Mouse (Mus musculus): ENCODE data around the gene Slc25a10.
A peak's percentile ranks its signal among the peaks of the same experiment; 100 is the strongest.
"Not testable (repeated sequence)": the region's sequence is repeated elsewhere in the genome, so short reads cannot be mapped to it uniquely, and the experiment has no call there.

Gene Slc25a10

GRCm38 (mm10) chr11:120510375-120511030, 18.9 kb downstream of the Slc25a10 start:
- DNase-seq (ENCODE audit: low spot score) = no peak

GRCm38 (mm10) chr11:120512790-120513453, 21.3 kb downstream of the Slc25a10 start:
- no peak for DNase-seq (ENCODE audit: low spot score)

GRCm38 (mm10) chr11:120514262-120514661, 22.6 kb downstream of the Slc25a10 start:
- not testable (repeated sequence) for DNase-seq (ENCODE audit: low spot score)

GRCm38 (mm10) chr11:120515611-120516010, 24.0 kb downstream of the Slc25a10 start:
- peak; percentile 93 for DNase-seq (ENCODE audit: low spot score)

GRCm38 (mm10) chr11:120517147-120517546, 25.5 kb downstream of the Slc25a10 start:
- DNase-seq (ENCODE audit: low spot score) = no peak

- peak; percentile 61 for DNase-seq (ENCODE audit: low spot score)
Observed at GRCm38 (mm10) chr11:120518027-120518426, 26.4 kb downstream of the Slc25a10 start.

- DNase-seq (ENCODE audit: low spot score) = no peak
Observed at GRCm38 (mm10) chr11:120518558-120518957, 26.9 kb downstream of the Slc25a10 start.

GRCm38 (mm10) chr11:120519738-120520137, 28.1 kb downstream of the Slc25a10 start:
- DNase-seq (ENCODE audit: low spot score) = peak; percentile 39

GRCm38 (mm10) chr11:120520498-120520897, 28.9 kb downstream of the Slc25a10 start:
- no peak for DNase-seq (ENCODE audit: low spot score)

- no peak for DNase-seq (ENCODE audit: low spot score)
Observed at GRCm38 (mm10) chr11:120520967-120521540, 29.4 kb downstream of the Slc25a10 start.

- no peak for DNase-seq (ENCODE audit: low spot score)
Observed at GRCm38 (mm10) chr11:120522581-120522980, 30.9 kb downstream of the Slc25a10 start.

- no peak for DNase-seq (ENCODE audit: low spot score)
Observed at GRCm38 (mm10) chr11:120525959-120526358, 34.3 kb downstream of the Slc25a10 start.

GRCm38 (mm10) chr11:120527690-120528354, 36.2 kb downstream of the Slc25a10 start:
- DNase-seq (ENCODE audit: low spot score) = no peak

- DNase-seq (ENCODE audit: low spot score) = no peak
Observed at GRCm38 (mm10) chr11:120528903-120529302, 37.3 kb downstream of the Slc25a10 start.

- DNase-seq (ENCODE audit: low spot score) = no peak
Observed at GRCm38 (mm10) chr11:120530085-120530964, 38.7 kb downstream of the Slc25a10 start, which contains the start of gene Gcgr. Gene Gcgr, plus strand, starts transcription at chr11:120530699.

GRCm38 (mm10) chr11:120531646-120532045, 40.0 kb downstream of the Slc25a10 start:
- no peak for DNase-seq (ENCODE audit: low spot score)

- DNase-seq (ENCODE audit: low spot score) = no peak
Observed at GRCm38 (mm10) chr11:120534093-120534492, 42.5 kb downstream of the Slc25a10 start.

- DNase-seq (ENCODE audit: low spot score) = no peak
Observed at GRCm38 (mm10) chr11:120535145-120535544, 43.5 kb downstream of the Slc25a10 start.

GRCm38 (mm10) chr11:120535804-120536203, 44.2 kb downstream of the Slc25a10 start:
- no peak for DNase-seq (ENCODE audit: low spot score)

- DNase-seq (ENCODE audit: low spot score) = peak; percentile 40
Observed at GRCm38 (mm10) chr11:120538485-120538884, 46.8 kb downstream of the Slc25a10 start.

GRCm38 (mm10) chr11:120538955-120539284, 47.3 kb downstream of the Slc25a10 start:
- DNase-seq (ENCODE audit: low spot score) = no peak
